Mouse (Mus musculus) heart, embryonic 14.5 days (tissue): ENCODE measurements around the gene Ltc4s. TPM values are rescaled to one million over a fixed set of nuclear protein-coding genes. Genes with fewer than 3 reads are reported as not detected.

ENCODE experiments used
- ATAC-seq: fragments of 200-750 bp; cut with Nextera tagmentation; 2 replicates; pipeline ENCODE4 v1.8.0; 2017; ENCODE audit warnings: low read depth, moderate TSS enrichment; ENCODE audit not compliant: insufficient number of reproducible peaks, insufficient read depth, low FRiP score
- H3K27ac ChIP-seq, 2 experiments: fragments of 200-500 bp in 1 of 2; fragments of 300-500 bp in 1 of 2; sonication (generic) in 1 of 2; replicated peaks in 1 of 2; 2 replicates each; pipeline ENCODE4 v1.5.1; 2012 to 2014; ENCODE audit warnings: low read depth in 2 of 2, low read length in 2 of 2, control low read depth in 1 of 2, mild to moderate bottlenecking in 1 of 2, mixed read lengths in 1 of 2; ENCODE audit not compliant: control insufficient read depth in 1 of 2, insufficient read depth in 1 of 2
- H3K27me3 ChIP-seq: fragments of 300-500 bp; sonication (generic); 2 replicates; pipeline ENCODE4 v1.6.1; 2014; ENCODE audit warnings: mild to moderate bottlenecking, low read length, control low read depth; ENCODE audit not compliant: control insufficient read depth, insufficient read depth
- H3K36me3 ChIP-seq: fragments of 300-500 bp; sonication (generic); 2 replicates; pipeline ENCODE4 v1.6.1; 2014; ENCODE audit warnings: mild to moderate bottlenecking, control low read depth, low read length, mixed read lengths; ENCODE audit not compliant: control insufficient read depth, insufficient read depth
- H3K4me1 ChIP-seq, 2 experiments: fragments of 200-500 bp in 1 of 2; fragments of 300-500 bp in 1 of 2; sonication (generic) in 1 of 2; 2 replicates each; pipeline ENCODE4 v1.6.1; 2012 to 2014; ENCODE audit warnings: low read length in 2 of 2, control low read depth in 1 of 2, mixed read lengths in 1 of 2; ENCODE audit not compliant: control insufficient read depth in 2 of 2, insufficient read depth in 2 of 2
- H3K4me2 ChIP-seq: fragments of 300-500 bp; sonication (generic); 2 replicates; pipeline ENCODE4 v1.6.1; 2014; ENCODE audit warnings: mild to moderate bottlenecking, low read length
- H3K4me3 ChIP-seq, 2 experiments: fragments of 200-500 bp in 1 of 2; fragments of 300-500 bp in 1 of 2; sonication (generic) in 1 of 2; 2 replicates each; pipeline ENCODE4 v1.5.1; 2012 to 2014; ENCODE audit warnings: low read length in 2 of 2, mild to moderate bottlenecking in 2 of 2, control low read depth in 1 of 2, low read depth in 1 of 2, moderate library complexity in 1 of 2; ENCODE audit not compliant: control insufficient read depth in 1 of 2, insufficient read depth in 1 of 2
- H3K9ac ChIP-seq: fragments of 300-500 bp; sonication (generic); 2 replicates; pipeline ENCODE4 v1.6.1; 2014; ENCODE audit warnings: mild to moderate bottlenecking, low read length
- H3K9me3 ChIP-seq: fragments of 300-500 bp; sonication (generic); 2 replicates; pipeline ENCODE4 v1.6.1; 2016; ENCODE audit warnings: low read length, control low read depth; ENCODE audit not compliant: control insufficient read depth
- WGBS: fragments of 180-500 bp; shearing (Covaris S2); extraction: QIAGEN DNeasy Blood & Tissue Kit; methylation state at CpG from one replicate; pipeline ENCODE4 v1.1.7; 2014; 5-methylcytosine and 5-hydroxymethylcytosine counted together
- microRNA-seq: library from miRNA; unstranded; fragments of <30 nt; microRNA quantifications from one replicate; pipeline ENCODE4, GENCODE M21; 2016
- polyA plus RNA-seq: library from polyadenylated mRNA; unstranded; fragments of >200 nt; fragmentation: Nextera tagmentation; extraction: Ambion mirVana; gene quantifications from 2 replicates; pipeline ENCODE4 v1.2.1, GENCODE M21; 2014

The Ltc4s gene
- polyA plus RNA-seq, 1 experiment from 2014 or later = 1.9 TPM

GRCm38 (mm10) chr11:50197500-50197899, 40.9 kb downstream of the Ltc4s start:
- Histone ChIP-seq H3K4me2 (no peak overlapping the region), H3K4me1 (no peaks in the 10 kb centered on the region), H3K4me3 (no peak overlapping the region), H3K27ac (no peak overlapping the region), H3K9me3 (no peaks in the 10 kb centered on the region), H3K27me3 (no peaks in the 10 kb centered on the region), H3K9ac (no peak overlapping the region), H3K36me3 (peaks cover 53% of the 10 kb centered on the region)
- 86% methylated on average over 4 of the region's 4 CpGs for WGBS
- no peak for ATAC-seq

GRCm38 (mm10) chr11:50194793-50195192, 43.6 kb downstream of the Ltc4s start:
- 67% methylated on average over 4 of the region's 4 CpGs for WGBS
- no peak overlapping the region for H3K4me2 ChIP-seq
- H3K4me1 ChIP-seq = no peaks in the 10 kb centered on the region; a peak in 1 of 4 replicates
- peaks cover 26% of the 10 kb centered on the region for H3K36me3 ChIP-seq
- no peak for ATAC-seq
- H3K27me3 ChIP-seq = no peaks in the 10 kb centered on the region
- no peak overlapping the region for H3K4me3 ChIP-seq
- H3K27ac ChIP-seq = no peak overlapping the region
- no peaks in the 10 kb centered on the region for H3K9me3 ChIP-seq
- H3K9ac ChIP-seq = no peak overlapping the region

- no peak for ATAC-seq
- peaks cover 19% of the 10 kb centered on the region for H3K36me3 ChIP-seq
Observed at GRCm38 (mm10) chr11:50194070-50194469, 44.3 kb downstream of the Ltc4s start.

GRCm38 (mm10) chr11:50192278-50192677, 46.1 kb downstream of the Ltc4s start:
- no peak overlapping the region for H3K4me3 ChIP-seq
- no peaks in the 10 kb centered on the region; a peak in 1 of 4 replicates for H3K4me1 ChIP-seq
- WGBS = 93% methylated on average over 3 of the region's 3 CpGs
- H3K9ac ChIP-seq = no peak overlapping the region
- H3K27me3 ChIP-seq = no peaks in the 10 kb centered on the region
- peaks cover 9% of the 10 kb centered on the region for H3K36me3 ChIP-seq
- H3K4me2 ChIP-seq = no peak overlapping the region
- no peak overlapping the region for H3K27ac ChIP-seq
- no peak for ATAC-seq
- no peaks in the 10 kb centered on the region for H3K9me3 ChIP-seq

More at GRCm38 (mm10) chr11:50194070-50194469, 44.3 kb downstream of the Ltc4s start:
- Histone ChIP-seq H3K27ac (no peak overlapping the region), H3K4me1 (no peaks in the 10 kb centered on the region; a peak in 1 of 4 replicates), H3K9ac (no peak overlapping the region), H3K9me3 (no peaks in the 10 kb centered on the region), H3K4me2 (no peak overlapping the region), H3K27me3 (no peaks in the 10 kb centered on the region), H3K4me3 (no peak overlapping the region)
- WGBS = 73% methylated on average over 7 of the region's 7 CpGs

GRCm38 (mm10) chr11:50190362-50190761, 48.1 kb downstream of the Ltc4s start:
- peaks cover 6% of the 10 kb centered on the region for H3K36me3 ChIP-seq
- no peaks in the 10 kb centered on the region for H3K27me3 ChIP-seq
- H3K27ac ChIP-seq = no peak overlapping the region
- H3K4me1 ChIP-seq = no peaks in the 10 kb centered on the region; a peak in 1 of 4 replicates
- 67% methylated on average over 4 of the region's 4 CpGs for WGBS
- no peak overlapping the region for H3K9ac ChIP-seq
- H3K4me2 ChIP-seq = no peak overlapping the region
- ATAC-seq = no peak
- H3K4me3 ChIP-seq = no peak overlapping the region
- H3K9me3 ChIP-seq = no peaks in the 10 kb centered on the region

GRCm38 (mm10) chr11:50188682-50189081, 49.7 kb downstream of the Ltc4s start:
- Histone ChIP-seq H3K4me2 (no peak overlapping the region), H3K36me3 (peaks cover 6% of the 10 kb centered on the region), H3K4me3 (no peak overlapping the region), H3K27ac (no peak overlapping the region), H3K27me3 (no peaks in the 10 kb centered on the region), H3K4me1 (peaks cover 2 to 5% of the 10 kb centered on the region in 2 experiments; a peak in 2 of 4 replicates), H3K9ac (no peak overlapping the region), H3K9me3 (no peaks in the 10 kb centered on the region)
- no peak for ATAC-seq
- 79% methylated on average over 7 of the region's 7 CpGs for WGBS

Small RNA genes lying within 50 kb of the gene (microRNA-seq; reads per million reads assigned to microRNA genes)
- gene Mir6919 = not detected

Other genes starting within 250 kb of the Ltc4s start
- gene Rnf130, start 213.3 kb downstream of the Ltc4s start, polyA plus RNA-seq = 40.0 and 44.0 TPM in 2 replicates
- gene Tbc1d9b, start 107.2 kb downstream of the Ltc4s start, polyA plus RNA-seq = 27.4 and 28.7 TPM in 2 replicates
- 10.9 and 13.1 TPM in 2 replicates for gene Mrnip, start 64.2 kb downstream of the Ltc4s start, polyA plus RNA-seq
- gene Sqstm1, start 27.8 kb downstream of the Ltc4s start, polyA plus RNA-seq = 216 and 226 TPM in 2 replicates
- 32.9 and 37.6 TPM in 2 replicates for gene Mgat4b, start 27.7 kb downstream of the Ltc4s start, polyA plus RNA-seq
- gene Maml1, start 53.7 kb upstream of the Ltc4s start, polyA plus RNA-seq = 5.2 and 5.6 TPM in 2 replicates
- gene Canx, start 87.1 kb upstream of the Ltc4s start, polyA plus RNA-seq = 197 and 211 TPM in 2 replicates
- 0.31 TPM in 1 of 2 replicates, not detected in the other for gene Cby3, start 115.8 kb upstream of the Ltc4s start, polyA plus RNA-seq
- gene Hnrnph1, start 138.4 kb upstream of the Ltc4s start, polyA plus RNA-seq = 226 and 241 TPM in 2 replicates
- 27.1 and 28.6 TPM in 2 replicates for gene Rufy1, start 192.5 kb upstream of the Ltc4s start, polyA plus RNA-seq